Mouse (Mus musculus) midbrain, postnatal 0 days (tissue): ENCODE measurements around the gene Ttc4. TPM values are rescaled to one million over a fixed set of nuclear protein-coding genes. Genes with fewer than 3 reads are reported as not detected.

Source experiments
- ATAC-seq: fragments of 200-750 bp; cut with Nextera tagmentation; 2 replicates; pipeline ENCODE4 v1.8.0; 2017; ENCODE audit warnings: moderate number of reproducible peaks, mild to moderate bottlenecking, moderate TSS enrichment, moderate library complexity; ENCODE audit not compliant: low FRiP score
- DNase-seq: peaks from one replicate; pipeline ENCODE4 v3.0.0-alpha.2; 2015; ENCODE audit warnings: low spot score
- H3K27ac ChIP-seq: fragments of 300-500 bp; sonication (generic); 2 replicates; pipeline ENCODE4 v1.5.1; 2014; ENCODE audit warnings: low read depth, mild to moderate bottlenecking, low read length, mixed read lengths
- H3K27me3 ChIP-seq: fragments of 300-500 bp; sonication (generic); 2 replicates; pipeline ENCODE4 v1.6.1; 2014; ENCODE audit warnings: low read length, control low read depth, mixed read lengths; ENCODE audit not compliant: insufficient read depth
- H3K36me3 ChIP-seq: fragments of 300-500 bp; sonication (generic); 2 replicates; pipeline ENCODE4 v1.6.1; 2014; ENCODE audit warnings: low read length, control low read depth, mixed read lengths; ENCODE audit not compliant: insufficient read depth
- H3K4me1 ChIP-seq: fragments of 300-500 bp; sonication (generic); 2 replicates; pipeline ENCODE4 v1.6.1; 2014; ENCODE audit warnings: mild to moderate bottlenecking, control low read depth, antibody characterized with exemption, low read length, mixed read lengths; ENCODE audit not compliant: insufficient read depth
- H3K4me2 ChIP-seq: fragments of 300-500 bp; sonication (generic); 2 replicates; pipeline ENCODE4 v1.6.1; 2014; ENCODE audit warnings: low read depth, mild to moderate bottlenecking, low read length, mixed read lengths; ENCODE audit not compliant: poor library complexity, severe bottlenecking
- H3K4me3 ChIP-seq: fragments of 300-500 bp; sonication (generic); 2 replicates; pipeline ENCODE4 v1.5.1; 2014; ENCODE audit warnings: low read depth, mild to moderate bottlenecking, low read length, moderate library complexity
- H3K9ac ChIP-seq: fragments of 300-500 bp; sonication (generic); replicated peaks from 2 replicates; pipeline ENCODE4 v1.6.1; 2014; ENCODE audit warnings: mild to moderate bottlenecking, low read length, moderate library complexity, mixed read lengths; ENCODE audit not compliant: poor library complexity, severe bottlenecking
- H3K9me3 ChIP-seq: fragments of 300-500 bp; sonication (generic); 2 replicates; pipeline ENCODE4 v1.6.1; 2016; ENCODE audit warnings: low read length, control low read depth
- CTCF ChIP-seq: IDR thresholded peaks from 2 replicates; pipeline ENCODE4 v1.5.1; 2016; ENCODE audit warnings: antibody characterized with exemption, mild to moderate bottlenecking
- WGBS: fragments of 180-500 bp; shearing (Covaris S2); extraction: QIAGEN DNeasy Blood & Tissue Kit; methylation state at CpG from one replicate; pipeline ENCODE4 v1.1.7; 2014; 5-methylcytosine and 5-hydroxymethylcytosine counted together
- polyA plus RNA-seq: library from polyadenylated mRNA; unstranded; fragments of >200 nt; fragmentation: Nextera tagmentation; extraction: Ambion mirVana; gene quantifications from 2 replicates; pipeline ENCODE4 v1.2.1, GENCODE M21; 2015
- total RNA-seq: library from RNA; depleted of rRNA; stranded (reverse); fragments of >200 nt; gene quantifications from 2 replicates; pipeline ENCODE4 v1.2.3, GENCODE M21; 2014

Ttc4 gene
- total and polyA plus RNA-seq, 2 experiments from 2014 or later: 93.2 to 127 TPM

DNA sequence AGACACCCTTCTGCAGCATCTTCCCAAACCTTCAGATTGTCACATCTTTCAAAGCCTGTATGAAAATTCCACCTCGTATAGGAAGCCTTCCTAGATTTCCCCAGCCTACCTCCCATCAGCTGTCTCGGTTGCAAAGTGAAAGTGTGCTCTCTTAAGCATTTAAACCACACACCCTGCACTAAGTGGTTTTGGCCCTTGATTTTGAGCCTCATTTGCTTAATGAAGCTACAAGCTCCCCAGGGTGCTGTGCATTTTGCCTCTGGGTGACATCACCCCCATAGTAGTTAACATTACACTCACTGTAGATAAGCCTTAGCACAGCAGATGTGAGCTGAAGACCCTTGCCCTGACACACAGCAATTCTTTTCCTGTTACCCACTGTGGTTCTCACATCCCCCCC, 2.2 kb upstream of the Ttc4 start:
- H3K9me3 ChIP-seq: no peaks in the 10 kb centered on the region
- no peak overlapping the region for H3K27ac ChIP-seq
- no peaks in the 10 kb centered on the region for H3K27me3 ChIP-seq
- H3K36me3 ChIP-seq: peaks cover 11% of the 10 kb centered on the region
- no peak overlapping the region for H3K9ac ChIP-seq
- no peak for DNase-seq
- no peak for ATAC-seq
- H3K4me3 ChIP-seq: no peak overlapping the region
- H3K4me1 ChIP-seq: 0 out of 2 replicates have a peak, but pooled peaks cover 4% of the 10 kb centered on the region
- TF ChIP-seq CTCF: no peak
- no peak overlapping the region for H3K4me2 ChIP-seq
- WGBS: 74% methylated on average over 2 of the region's 2 CpGs

GRCm38 (mm10) chr4:106679152-106679551, 408 bp upstream of the Ttc4 start:
- Histone ChIP-seq H3K4me1 (0 out of 2 replicates have a peak, but pooled peaks cover 4% of the 10 kb centered on the region), H3K4me2 (peak overlapping the region; percentile 85), H3K27me3 (no peaks in the 10 kb centered on the region), H3K27ac (no peak overlapping the region), H3K4me3 (peak overlapping the region; percentile 83), H3K9ac (no peak overlapping the region), H3K9me3 (no peaks in the 10 kb centered on the region), H3K36me3 (peaks cover 22% of the 10 kb centered on the region)
- TF ChIP-seq CTCF: no peak
- WGBS: 37% methylated on average over 3 of the region's 3 CpGs
- DNase-seq (no peak), ATAC-seq (peak; percentile 12; the same call in 1 of the 2 replicates)

GRCm38 (mm10) chr4:106676749-106677148, 2.0 kb downstream of the Ttc4 start:
- 93% methylated on average over 5 of the region's 5 CpGs for WGBS
- no peaks in the 10 kb centered on the region for H3K27me3 ChIP-seq
- no peak for TF ChIP-seq CTCF

GRCm38 (mm10) chr4:106666546-106666945, 12.2 kb downstream of the Ttc4 start:
- ATAC-seq (no peak), DNase-seq (no peak)
- H3K4me2 ChIP-seq: no peak overlapping the region
- H3K36me3 ChIP-seq: peaks cover 72% of the 10 kb centered on the region
- TF ChIP-seq CTCF: no peak
- no peaks in the 10 kb centered on the region for H3K27me3 ChIP-seq
- no peak overlapping the region for H3K27ac ChIP-seq
- H3K4me1 ChIP-seq: no peaks in the 10 kb centered on the region
- H3K9me3 ChIP-seq: no peaks in the 10 kb centered on the region
- WGBS: 89% methylated on average over 2 of the region's 2 CpGs
- H3K9ac ChIP-seq: no peak overlapping the region
- no peak overlapping the region for H3K4me3 ChIP-seq

More at GRCm38 (mm10) chr4:106676749-106677148, 2.0 kb downstream of the Ttc4 start:
- no peak overlapping the region for H3K9ac ChIP-seq
- H3K4me2 ChIP-seq: no peak overlapping the region
- no peak overlapping the region for H3K27ac ChIP-seq
- H3K9me3 ChIP-seq: no peaks in the 10 kb centered on the region
- H3K4me1 ChIP-seq: 0 out of 2 replicates have a peak, but pooled peaks cover 4% of the 10 kb centered on the region
- peaks cover 33% of the 10 kb centered on the region for H3K36me3 ChIP-seq
- DNase-seq (no peak), ATAC-seq (no peak)
- H3K4me3 ChIP-seq: no peak overlapping the region

DNA sequence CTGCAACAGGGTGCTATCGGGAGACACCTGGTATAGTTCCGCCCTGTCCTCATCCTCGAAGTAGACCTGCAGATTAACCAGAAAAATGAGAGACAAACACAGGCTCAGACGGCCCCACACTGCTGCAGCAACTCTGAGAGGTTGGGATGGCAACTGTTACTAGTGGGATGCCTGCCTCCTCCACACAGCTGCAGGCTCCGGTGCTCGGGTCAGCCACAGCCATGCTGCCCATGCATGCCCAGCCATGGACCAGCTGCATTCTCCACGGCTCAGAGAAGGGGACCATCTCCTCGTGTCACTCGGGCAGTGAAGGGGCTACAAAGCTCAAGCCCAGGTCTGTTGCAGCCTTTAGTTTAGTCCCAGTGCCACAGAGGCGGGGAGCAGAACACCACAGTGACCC, 13.1 kb downstream of the Ttc4 start:
- ATAC-seq: no peak
- DNase-seq: no peak
- no peak for TF ChIP-seq CTCF
- H3K4me2 ChIP-seq: no peak overlapping the region
- H3K4me1 ChIP-seq: no peaks in the 10 kb centered on the region
- H3K4me3 ChIP-seq: no peak overlapping the region
- no peak overlapping the region for H3K9ac ChIP-seq
- no peaks in the 10 kb centered on the region for H3K27me3 ChIP-seq
- 93% methylated on average over 10 of the region's 10 CpGs for WGBS
- H3K36me3 ChIP-seq: peaks cover 67% of the 10 kb centered on the region
- H3K27ac ChIP-seq: no peak overlapping the region
- no peaks in the 10 kb centered on the region for H3K9me3 ChIP-seq

GRCm38 (mm10) chr4:106665269-106665668, 13.5 kb downstream of the Ttc4 start:
- H3K4me2 ChIP-seq: no peak overlapping the region
- no peaks in the 10 kb centered on the region for H3K27me3 ChIP-seq
- no peak overlapping the region for H3K9ac ChIP-seq
- H3K4me3 ChIP-seq: no peak overlapping the region
- H3K27ac ChIP-seq: no peak overlapping the region
- ATAC-seq (no peak), DNase-seq (no peak)
- TF ChIP-seq CTCF: no peak
- WGBS: 96% methylated on average over 2 of the region's 2 CpGs
- H3K9me3 ChIP-seq: no peaks in the 10 kb centered on the region
- H3K4me1 ChIP-seq: no peaks in the 10 kb centered on the region
- H3K36me3 ChIP-seq: peaks cover 66% of the 10 kb centered on the region
